Mouse (Mus musculus): ENCODE measurements around the gene Ccp110.

DNA sequence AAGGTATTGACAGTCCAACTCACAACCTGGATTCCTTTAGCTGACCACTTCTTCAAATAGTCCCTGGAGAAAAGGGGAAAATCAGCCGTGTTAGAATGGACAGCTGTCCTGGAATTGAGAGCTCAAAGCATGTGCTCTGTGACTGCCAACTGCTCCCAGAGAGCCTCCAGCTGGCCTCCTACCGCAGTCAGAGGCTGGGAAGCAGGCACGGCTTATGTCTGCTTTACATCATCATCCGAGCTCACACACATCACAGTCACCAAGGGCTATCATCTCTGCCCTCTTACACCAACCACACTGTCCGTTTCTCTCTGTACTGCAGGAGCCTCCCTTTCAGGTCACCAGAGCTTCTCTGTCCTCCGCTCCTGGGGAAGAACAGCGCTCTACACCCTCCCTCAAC lies 23.3 kb upstream of the Ccp110 start:
- TF ChIP-seq CTCF (IDR thresholded peaks at IDR 0.05; ENCODE audit: low read depth, low read length) (no peak), POLR2A (IDR thresholded peaks at IDR 0.05; ENCODE audit: borderline replicate concordance, low read depth, low read length) (no peak)

Measured in bone marrow macrophage, adult 2 months (primary cell).